Mouse (Mus musculus) C2C12 (cell line): ENCODE data around the gene Pard3.

Experiments used
- CEBPB ChIP-seq: IDR thresholded peaks from one replicate; pipeline ENCODE4 v1.6.1; 2011; ENCODE audit warnings: low read depth, mild to moderate bottlenecking, control low read depth, moderate library complexity
- CTCF ChIP-seq: IDR thresholded peaks from one replicate; pipeline ENCODE4 v1.5.1; 2011; ENCODE audit not compliant: control insufficient read depth, insufficient read depth, insufficient read length
- MYOG ChIP-seq: IDR thresholded peaks from one replicate; pipeline ENCODE4 v1.6.1; 2011; ENCODE audit not compliant: control insufficient read depth, insufficient read length; ENCODE audit errors: extremely low read depth

- no peak for TF ChIP-seq CTCF
- no peak for TF ChIP-seq CEBPB
- TF ChIP-seq MYOG, result no peak
Measured at GRCm38 (mm10) chr8:127309363-127309762, 245.7 kb downstream of the Pard3 start.
